Mouse (Mus musculus) hindbrain, postnatal 0 days (tissue): ENCODE measurements around the gene Mau2. TPM values are rescaled to one million over a fixed set of nuclear protein-coding genes. Genes with fewer than 3 reads are reported as not detected.
"Not testable (repeated sequence)": the region's sequence is repeated elsewhere in the genome, so short reads cannot be mapped to it uniquely, and the experiment has no call there.

Experiments
- ATAC-seq: fragments of 200-750 bp; cut with Nextera tagmentation; 2 replicates; pipeline ENCODE4 v1.8.0; 2017; ENCODE audit warnings: mild to moderate bottlenecking, moderate TSS enrichment, moderate library complexity
- DNase-seq: peaks from one replicate; pipeline ENCODE4 v3.0.0-alpha.2; 2015; ENCODE audit warnings: low spot score
- H3K27ac ChIP-seq: fragments of 300-500 bp; sonication (generic); 2 replicates; pipeline ENCODE4 v1.5.1; 2014; ENCODE audit warnings: mild to moderate bottlenecking
- H3K27me3 ChIP-seq: fragments of 300-500 bp; sonication (generic); 2 replicates; pipeline ENCODE4 v1.6.1; 2014; ENCODE audit warnings: low read length, mixed read lengths; ENCODE audit not compliant: insufficient read depth
- H3K36me3 ChIP-seq: fragments of 300-500 bp; sonication (generic); 2 replicates; pipeline ENCODE4 v1.6.1; 2014; ENCODE audit warnings: low read length, mixed read lengths; ENCODE audit not compliant: insufficient read depth
- H3K4me1 ChIP-seq: fragments of 300-500 bp; sonication (generic); 2 replicates; pipeline ENCODE4 v1.6.1; 2014; ENCODE audit warnings: antibody characterized with exemption, low read length, mixed read lengths; ENCODE audit not compliant: insufficient read depth
- H3K4me2 ChIP-seq: fragments of 300-500 bp; sonication (generic); 2 replicates; pipeline ENCODE4 v1.6.1; 2014; ENCODE audit warnings: low read depth, mild to moderate bottlenecking, low read length, moderate library complexity, mixed read lengths
- H3K4me3 ChIP-seq: fragments of 300-500 bp; sonication (generic); 2 replicates; pipeline ENCODE4 v1.5.1; 2014; ENCODE audit warnings: low read length
- H3K9ac ChIP-seq: fragments of 300-500 bp; sonication (generic); replicated peaks from 2 replicates; pipeline ENCODE4 v1.6.1; 2014; ENCODE audit warnings: mild to moderate bottlenecking, low read length, moderate library complexity, mixed read lengths
- H3K9me3 ChIP-seq: fragments of 300-500 bp; sonication (generic); 2 replicates; pipeline ENCODE4 v1.6.1; 2016; ENCODE audit warnings: low read length, mixed read lengths
- CTCF ChIP-seq: IDR thresholded peaks from 2 replicates; pipeline ENCODE4 v1.5.1; 2016; ENCODE audit warnings: antibody characterized with exemption, control low read depth, low read depth
- WGBS: fragments of 180-500 bp; shearing (Covaris S2); extraction: QIAGEN DNeasy Blood & Tissue Kit; methylation state at CpG from one replicate; pipeline ENCODE4 v1.1.7; 2014; 5-methylcytosine and 5-hydroxymethylcytosine counted together
- polyA plus RNA-seq: library from polyadenylated mRNA; unstranded; fragments of >200 nt; fragmentation: Nextera tagmentation; extraction: Ambion mirVana; gene quantifications from 2 replicates; pipeline ENCODE4 v1.2.1, GENCODE M21; 2015
- total RNA-seq: library from RNA; depleted of rRNA; stranded (reverse); fragments of >200 nt; gene quantifications from 2 replicates; pipeline ENCODE4 v1.2.3, GENCODE M21; 2014

Mau2 gene
- total and polyA plus RNA-seq, 2 experiments from 2014 or later: 50.3 to 172 TPM

DNA sequence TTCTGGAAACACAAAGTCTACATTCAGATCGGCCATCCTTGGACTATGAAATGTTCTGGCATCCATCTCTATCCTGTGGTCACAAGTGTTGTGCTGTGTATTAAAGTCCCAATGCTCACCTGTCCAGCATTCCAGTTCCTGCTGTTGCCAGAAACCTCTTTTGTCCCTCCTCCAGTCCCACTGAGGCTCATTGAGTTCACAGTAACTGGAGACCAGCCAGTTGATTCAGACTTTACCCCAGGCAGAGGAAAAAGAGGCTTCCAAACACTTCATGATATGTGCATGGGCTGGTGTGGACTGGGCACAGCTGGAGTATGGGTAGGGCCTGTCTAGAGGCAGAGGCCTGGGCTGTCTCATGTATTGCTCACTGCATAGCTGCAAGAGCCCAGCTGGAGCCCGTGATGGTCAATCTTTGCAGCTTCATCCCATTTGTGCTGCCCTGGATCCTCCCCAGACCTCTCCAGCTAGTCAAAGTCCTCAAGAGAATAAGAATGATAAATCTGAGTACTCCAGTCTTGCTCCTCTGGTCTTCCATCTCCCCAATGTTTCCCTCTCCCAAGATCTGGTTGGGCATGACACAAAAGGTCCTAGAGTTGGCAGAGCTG is 29.4 kb upstream of the Mau2 start:
- H3K9ac ChIP-seq: no peak overlapping the region
- WGBS: 77% methylated on average over 2 of the region's 2 CpGs
- ATAC-seq (peak; percentile 7; the same call in 1 of the 2 replicates), DNase-seq (no peak)
- no peak for TF ChIP-seq CTCF
- no peak overlapping the region for H3K4me3 ChIP-seq
- no peaks in the 10 kb centered on the region for H3K9me3 ChIP-seq
- no peak overlapping the region for H3K27ac ChIP-seq
- no peak overlapping the region for H3K4me2 ChIP-seq
- no peaks in the 10 kb centered on the region for H3K4me1 ChIP-seq
- H3K36me3 ChIP-seq: peaks cover 32% of the 10 kb centered on the region
- H3K27me3 ChIP-seq: no peaks in the 10 kb centered on the region

DNA sequence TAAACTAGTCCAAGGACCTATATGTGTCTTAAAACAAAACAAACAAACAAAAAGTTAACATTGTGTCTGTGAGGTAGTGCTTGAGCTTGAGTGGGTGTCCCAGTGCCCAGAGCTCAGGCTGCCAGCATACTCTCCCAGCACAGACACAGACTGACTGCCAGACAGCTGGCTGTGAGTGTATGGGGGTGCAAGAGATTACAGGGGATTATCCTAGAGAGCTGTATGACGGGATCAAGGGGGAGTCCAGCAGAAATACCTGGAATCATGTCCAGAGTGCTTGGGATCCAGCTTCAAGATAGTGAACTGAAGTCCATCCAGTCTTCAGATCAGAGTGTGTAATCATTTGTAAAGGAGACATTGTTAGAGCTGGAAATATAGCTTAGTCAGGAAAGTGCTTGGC is 15.2 kb upstream of the Mau2 start:
- Histone ChIP-seq H3K9me3 (no peaks in the 10 kb centered on the region), H3K36me3 (peaks cover 55% of the 10 kb centered on the region), H3K27me3 (no peaks in the 10 kb centered on the region), H3K4me3 (no peak overlapping the region), H3K4me1 (no peaks in the 10 kb centered on the region), H3K9ac (no peak overlapping the region), H3K4me2 (no peak overlapping the region), H3K27ac (no peak overlapping the region)
- WGBS: 81% methylated on average over 1 of the region's 1 CpGs
- TF ChIP-seq CTCF: no peak
- ATAC-seq (no peak), DNase-seq (no peak)

DNA sequence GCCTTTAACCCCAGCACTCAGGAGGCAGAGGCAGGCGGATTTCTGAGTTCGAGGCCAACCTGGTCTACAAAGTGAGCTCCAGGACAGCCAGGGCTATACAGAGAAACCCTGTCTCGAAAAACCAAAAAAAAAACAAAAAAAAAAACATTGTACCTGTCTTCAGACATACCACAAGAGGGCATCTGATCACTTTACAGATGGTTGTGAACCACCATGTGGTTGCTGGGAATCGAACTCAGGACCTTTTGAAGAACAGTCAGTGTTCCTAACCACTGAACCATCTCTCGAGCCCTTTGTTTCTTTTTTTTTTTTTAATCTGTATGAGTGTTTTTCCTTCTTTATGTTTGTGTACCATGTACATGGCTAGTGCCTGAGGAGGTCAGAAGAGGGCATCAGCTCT is 7.9 kb upstream of the Mau2 start:
- ATAC-seq: not testable (repeated sequence)

DNA sequence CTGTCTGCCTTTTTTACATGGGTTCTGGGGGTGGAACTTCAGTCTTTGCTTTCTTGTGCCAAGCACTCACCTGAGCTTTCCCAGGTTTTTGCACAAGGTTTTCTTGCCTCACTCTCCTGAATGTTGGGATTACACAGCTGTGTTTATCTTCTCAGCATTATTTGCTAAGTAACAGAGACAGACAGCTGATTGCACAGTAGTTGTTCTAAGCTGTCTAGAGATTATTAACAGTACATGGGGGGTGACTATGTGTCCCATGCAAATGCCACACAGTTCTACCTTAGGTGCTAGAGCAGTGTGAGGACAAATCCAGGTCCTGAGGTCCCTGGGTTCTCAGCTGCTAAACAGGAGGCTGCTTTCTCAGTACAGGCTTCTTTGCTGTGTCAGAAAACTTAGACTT is 7.1 kb upstream of the Mau2 start:
- Histone ChIP-seq H3K36me3 (peaks cover 37% of the 10 kb centered on the region), H3K9me3 (no peaks in the 10 kb centered on the region)

More for the DNA sequence above, 7.9 kb upstream of the Mau2 start:
- not testable (repeated sequence) for H3K27ac ChIP-seq, H3K4me3 ChIP-seq, DNase-seq, H3K4me2 ChIP-seq, H3K27me3 ChIP-seq, H3K9ac ChIP-seq, H3K9me3 ChIP-seq, H3K4me1 ChIP-seq
- peaks cover 43% of the 10 kb centered on the region for H3K36me3 ChIP-seq
- WGBS: 98% methylated on average over 5 of the region's 5 CpGs

DNA sequence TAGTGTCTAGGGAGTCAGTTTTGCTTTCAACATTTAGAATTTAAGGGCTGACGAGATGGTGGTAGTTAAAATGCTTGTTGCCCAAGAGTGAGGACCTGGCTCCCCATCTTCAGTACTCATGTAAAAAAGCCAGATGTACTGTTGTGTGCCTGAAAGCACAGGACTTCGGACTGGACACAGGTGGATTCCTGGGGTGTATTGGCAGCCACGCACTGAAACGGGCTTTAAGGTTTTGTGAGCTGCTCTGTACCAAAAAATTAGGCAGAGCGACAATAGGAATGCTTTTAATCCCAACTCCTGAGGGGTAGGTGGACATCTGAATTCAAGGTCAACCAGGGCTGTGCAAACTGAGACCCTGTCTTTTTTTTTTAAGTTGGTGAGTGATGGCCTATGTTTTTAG is 1.5 kb upstream of the Mau2 start:
- ATAC-seq: no peak
- H3K36me3 ChIP-seq: peaks cover 5% of the 10 kb centered on the region; the same call in 1 of the 2 replicates
- H3K9ac ChIP-seq: 0 out of 2 replicates have a peak overlapping the region, but pooled peaks have one; percentile 91
- TF ChIP-seq CTCF: no peak
- DNase-seq: no peak
- H3K27ac ChIP-seq: no peak overlapping the region
- peak overlapping the region; percentile 74 for H3K4me2 ChIP-seq
- H3K4me3 ChIP-seq: peak overlapping the region; percentile 59
- no peaks in the 10 kb centered on the region for H3K27me3 ChIP-seq
- peaks cover 26% of the 10 kb centered on the region for H3K4me1 ChIP-seq
- H3K9me3 ChIP-seq: no peaks in the 10 kb centered on the region
- 86% methylated on average over 5 of the region's 5 CpGs for WGBS

More for the DNA sequence above, 7.1 kb upstream of the Mau2 start:
- ATAC-seq (no peak), DNase-seq (no peak)
- H3K4me1 ChIP-seq: no peaks in the 10 kb centered on the region
- no peak overlapping the region for H3K27ac ChIP-seq
- no peak overlapping the region for H3K9ac ChIP-seq
- H3K4me3 ChIP-seq: no peak overlapping the region
- no peak overlapping the region for H3K4me2 ChIP-seq
- no peaks in the 10 kb centered on the region for H3K27me3 ChIP-seq
- no peak for TF ChIP-seq CTCF

DNA sequence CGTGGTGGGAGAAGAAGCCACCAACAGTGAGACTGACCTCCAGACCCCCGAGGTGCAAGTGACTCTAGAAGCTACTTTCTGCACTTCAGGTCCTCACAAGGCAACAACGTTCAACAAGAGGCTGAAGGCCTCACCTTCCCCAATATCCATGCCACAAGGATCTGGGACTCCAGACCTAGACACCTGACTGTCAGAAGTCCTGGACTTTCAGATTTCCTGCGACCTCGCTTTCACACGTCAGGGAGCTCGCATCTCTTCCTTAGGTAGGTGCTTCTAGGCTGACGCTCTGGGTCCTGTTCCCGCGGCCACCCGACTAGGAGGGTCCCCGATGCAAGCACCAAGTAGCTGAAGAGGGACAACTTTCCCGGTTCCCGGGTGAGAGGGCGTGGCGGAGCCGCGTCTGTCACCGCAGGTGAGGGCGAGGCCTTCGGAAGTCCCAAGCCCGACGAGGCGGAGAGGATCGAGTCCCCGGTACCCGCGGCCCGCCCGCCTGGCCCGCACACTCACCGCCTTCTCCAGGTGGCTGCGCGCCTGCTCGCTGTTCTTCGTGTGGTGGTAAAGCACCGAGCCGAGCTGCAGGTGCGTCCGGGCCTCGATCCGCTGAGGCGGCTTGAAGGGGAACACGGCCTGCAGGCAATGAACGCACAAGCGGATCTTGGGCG is 518 bp downstream of the Mau2 start:
- Histone ChIP-seq H3K4me2 (peak overlapping the region; percentile 74), H3K4me1 (peaks cover 26% of the 10 kb centered on the region), H3K9ac (peak overlapping the region; percentile 91), H3K36me3 (no peaks in the 10 kb centered on the region; the same call in 1 of the 2 replicates), H3K27ac (peak overlapping the region; percentile 85), H3K27me3 (no peaks in the 10 kb centered on the region), H3K9me3 (no peaks in the 10 kb centered on the region), H3K4me3 (peak overlapping the region; percentile 59)
- no peak for TF ChIP-seq CTCF
- DNase-seq (peak; percentile 1), ATAC-seq (peak; percentile 28)
- WGBS: under 1% methylated on average over 47 of the region's 47 CpGs

DNA sequence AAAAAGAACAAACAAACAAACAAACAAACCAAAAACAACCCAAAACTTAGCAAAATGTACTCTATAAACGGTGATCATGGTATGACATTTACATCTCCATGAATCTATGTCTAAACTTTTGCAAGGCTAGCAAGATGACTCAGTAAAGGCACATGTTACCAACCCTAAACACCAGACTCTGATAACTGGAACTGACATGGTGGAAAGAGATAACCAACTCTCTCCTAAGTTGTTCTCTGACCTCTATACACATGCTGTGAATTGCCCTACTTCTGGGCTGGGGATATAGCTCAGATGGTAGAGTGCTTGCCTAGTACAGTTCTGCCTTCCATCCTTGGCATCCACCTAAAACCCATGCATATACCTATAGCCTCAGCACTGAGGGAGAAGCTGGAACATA is 4.5 kb downstream of the Mau2 start:
- H3K36me3 ChIP-seq: no peaks in the 10 kb centered on the region; the same call in 1 of the 2 replicates
- H3K9me3 ChIP-seq: no peaks in the 10 kb centered on the region
- H3K9ac ChIP-seq: no peak overlapping the region
- H3K27me3 ChIP-seq: no peaks in the 10 kb centered on the region
- H3K4me2 ChIP-seq: no peak overlapping the region
- 94% methylated on average over 1 of the region's 1 CpGs for WGBS
- no peak for TF ChIP-seq CTCF
- H3K27ac ChIP-seq: no peak overlapping the region
- H3K4me3 ChIP-seq: no peak overlapping the region
- ATAC-seq (no peak), DNase-seq (no peak)
- H3K4me1 ChIP-seq: peaks cover 19% of the 10 kb centered on the region
